ENCODE assay signal across 10 mouse cellular contexts in genomic region chr7:48790117-48790516, GRCm38 (mm10). TPM values are rescaled to one million over a fixed set of nuclear protein-coding genes. Genes with fewer than 3 reads are reported as not detected.
DNase-seq lines count a peak whose midpoint lies in the region; ATAC-seq and TF ChIP-seq lines count a peak whose summit lies in the region.
"Had no signal": no experiment of that assay in that cellular context is flagged by ENCODE, and none has a peak within 500 bp of the region (broad histone marks: within the 10 kb centered on the region; RNA-seq: fewer than 3 reads in every experiment).

No protein-coding gene starts in this region.

- H3K27me3 ChIP-seq in kidney, embryonic 14.5 days (ENCODE audit: control insufficient read depth, insufficient read depth, low read length): no peaks in the 10 kb centered on the region
- H3K27me3 ChIP-seq in hindbrain, postnatal 0 days (ENCODE audit: insufficient read depth, low read length): no peaks in the 10 kb centered on the region

- no peak for ATAC-seq in kidney, embryonic 14.5 days (ENCODE audit: low FRiP score, low TSS enrichment)
- no peak for ATAC-seq in hindbrain, postnatal 0 days

- no peaks in the 10 kb centered on the region for H3K9me3 ChIP-seq in kidney, embryonic 14.5 days (ENCODE audit: control insufficient read depth, low read length)
- no peaks in the 10 kb centered on the region for H3K9me3 ChIP-seq in hindbrain, postnatal 0 days (ENCODE audit: low read length)

- no peak overlapping the region for H3K9ac ChIP-seq in kidney, embryonic 14.5 days (ENCODE audit: low read depth, low read length)
- H3K9ac ChIP-seq in hindbrain, postnatal 0 days (replicated peaks; ENCODE audit: low read length): no peak overlapping the region

- H3K4me2 ChIP-seq in kidney, embryonic 14.5 days (replicated peaks; ENCODE audit: low read depth, low read length): peak overlapping the region; percentile 84
- peak overlapping the region; percentile 73 for H3K4me2 ChIP-seq in hindbrain, postnatal 0 days (ENCODE audit: low read depth, low read length)

- no peak for DNase-seq in kidney, adult 11 months
- DNase-seq in T-cell, adult 2 months (ENCODE audit: low spot score): peak; percentile 27
- no peak for DNase-seq in hindbrain, postnatal 0 days (ENCODE audit: low spot score)
- DNase-seq in naive thymus-derived CD4-positive, alpha-beta T cell, adult 2 months (ENCODE audit: low read depth): peak; percentile 38
- no peak for DNase-seq in adrenal gland, adult 18-20 months (ENCODE audit: low spot score in 2 of 2)
- no peak for DNase-seq in layer of hippocampus, adult 9-10 months (ENCODE audit: low spot score)
- no peak for DNase-seq in layer of hippocampus, adult 8-10 months (ENCODE audit: low spot score in 2 of 2)
- DNase-seq: cerebellum, postnatal 25 days had no signal

- no peak overlapping the region for H3K27ac ChIP-seq in kidney, embryonic 14.5 days (ENCODE audit: low read depth, low read length)
- H3K27ac ChIP-seq in hindbrain, postnatal 0 days: no peak overlapping the region

- H3K4me3 ChIP-seq in kidney, embryonic 14.5 days (ENCODE audit: low read length): peak overlapping the region; percentile 8; the same call in 1 of the 2 replicates
- H3K4me3 ChIP-seq in hindbrain, postnatal 0 days (ENCODE audit: low read length): peak overlapping the region; percentile 51; the same call in 1 of the 2 replicates

- peaks cover 13% of the 10 kb centered on the region for H3K4me1 ChIP-seq in kidney, embryonic 14.5 days (ENCODE audit: control insufficient read depth, insufficient read depth, low read length)
- 0 out of 2 replicates have a peak, but pooled peaks cover 6% of the 10 kb centered on the region for H3K4me1 ChIP-seq in hindbrain, postnatal 0 days (ENCODE audit: insufficient read depth, low read length)

- H3K36me3 ChIP-seq in kidney, embryonic 14.5 days (ENCODE audit: control insufficient read depth, insufficient read depth, low read length): no peaks in the 10 kb centered on the region; the same call in 1 of the 2 replicates
- no peaks in the 10 kb centered on the region for H3K36me3 ChIP-seq in hindbrain, postnatal 0 days (ENCODE audit: insufficient read depth, low read length)

- TF ChIP-seq CTCF in hindbrain, postnatal 0 days (IDR thresholded peaks at IDR 0.05; ENCODE audit: low read depth): no peak

- WGBS in kidney, embryonic 14.5 days: 46% methylated on average over 4 of the region's 4 CpGs
- WGBS in hindbrain, postnatal 0 days: 47% methylated on average over 4 of the region's 4 CpGs

RNA-seq across cellular contexts. Expression of gene Zdhhc13, which starts 1.3 kb away (rescaled TPM):
- 43.9 and 52.8 TPM in 2 replicates for polyA plus RNA-seq in kidney, embryonic 14.5 days (2014; fragmentation: Nextera tagmentation; extraction: Ambion mirVana)
- total RNA-seq in hindbrain, postnatal 0 days (2014; rRNA removed): 43.3 and 55.5 TPM in 2 replicates
- polyA plus RNA-seq in hindbrain, postnatal 0 days (2015; fragmentation: Nextera tagmentation; extraction: Ambion mirVana): 22.6 and 25.5 TPM in 2 replicates
- 1 to 10 TPM; 7.8 to 8.2 TPM for total RNA-seq in adrenal gland, adult 18-20 months (2021)
- 10 to 100 TPM; 20.7 to 25.0 (median 22.7) TPM for total RNA-seq in layer of hippocampus, adult 8-10 months (2022)

RNA-seq across cellular contexts. Expression of gene Csrp3, which starts 57.7 kb away (rescaled TPM):
- polyA plus RNA-seq in kidney, embryonic 14.5 days (2014; fragmentation: Nextera tagmentation; extraction: Ambion mirVana): 0.26 TPM in 1 of 2 replicates, not detected in the other
- total RNA-seq in hindbrain, postnatal 0 days (2014; rRNA removed): not detected in 2 replicates
- polyA plus RNA-seq in hindbrain, postnatal 0 days (2015; fragmentation: Nextera tagmentation; extraction: Ambion mirVana): not detected in 2 replicates
- total RNA-seq in adrenal gland, adult 18-20 months (2021): under 1 TPM in 1 of 2 experiments, not detected in 1; 0.38 TPM
- total RNA-seq in layer of hippocampus, adult 8-10 months (2022): not detected
- polyA plus RNA-seq: inflammation-experienced regulatory T-cells, adult 6 months had no signal

Comparison
In these comparisons a context has a peak if more than half of its experiments do, and no peak if none do; other contexts are left out.
1. DNase-seq: peak in T-cell, adult 2 months (single experiment) and naive thymus-derived CD4-positive, alpha-beta T cell, adult 2 months (single experiment); none in kidney, adult 11 months (single experiment), hindbrain, postnatal 0 days (single experiment), adrenal gland, adult 18-20 months (0 of 2), layer of hippocampus, adult 9-10 months (single experiment) and layer of hippocampus, adult 8-10 months (0 of 2).